Mouse (Mus musculus): Measurements from ENCODE around the gene Il27ra.
"Not testable (repeated sequence)": the region's sequence is repeated elsewhere in the genome, so short reads cannot be mapped to it uniquely, and the experiment has no call there.

The Il27ra gene

DNA sequence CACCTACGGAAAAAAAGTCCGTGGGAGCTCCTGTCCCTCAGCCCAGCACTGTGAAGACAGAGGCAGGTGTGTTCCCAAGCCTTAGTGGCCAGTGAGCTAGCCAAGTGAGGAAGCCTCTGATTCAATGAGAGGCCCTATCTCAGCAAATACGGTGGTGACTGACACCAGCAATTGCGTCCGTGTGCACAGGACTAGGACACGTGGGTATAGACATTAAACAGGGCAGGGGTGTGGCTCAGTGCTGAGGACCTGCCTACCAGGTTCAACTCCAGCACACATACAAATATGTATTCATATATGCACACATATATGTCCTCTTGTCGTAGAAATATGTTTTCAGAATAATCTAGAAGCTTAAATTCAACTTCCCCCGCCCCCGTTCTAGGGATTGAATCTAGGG is 22.7 kb downstream of the Il27ra start:
- no peak for DNase-seq

DNA sequence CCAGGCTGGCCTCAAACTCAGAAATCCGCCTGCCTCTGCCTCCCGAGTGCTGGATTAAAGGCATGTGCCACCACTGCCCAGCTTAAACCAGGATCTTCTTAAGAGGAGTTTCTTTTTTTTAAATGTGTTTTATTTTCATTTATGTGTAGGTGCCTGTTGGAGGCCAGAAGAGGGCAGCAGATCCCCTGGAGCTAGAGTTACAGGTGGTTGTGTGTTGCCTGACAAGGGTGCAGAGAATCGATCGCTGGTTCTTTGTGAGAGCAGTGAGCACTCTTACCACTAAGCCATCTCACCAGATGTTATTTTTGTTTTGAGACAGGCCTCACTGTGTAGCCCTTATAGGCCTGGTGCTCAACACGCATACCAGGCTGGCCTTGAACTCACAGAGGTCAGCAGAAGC is 26.6 kb downstream of the Il27ra start:
- DNase-seq: no peak

DNA sequence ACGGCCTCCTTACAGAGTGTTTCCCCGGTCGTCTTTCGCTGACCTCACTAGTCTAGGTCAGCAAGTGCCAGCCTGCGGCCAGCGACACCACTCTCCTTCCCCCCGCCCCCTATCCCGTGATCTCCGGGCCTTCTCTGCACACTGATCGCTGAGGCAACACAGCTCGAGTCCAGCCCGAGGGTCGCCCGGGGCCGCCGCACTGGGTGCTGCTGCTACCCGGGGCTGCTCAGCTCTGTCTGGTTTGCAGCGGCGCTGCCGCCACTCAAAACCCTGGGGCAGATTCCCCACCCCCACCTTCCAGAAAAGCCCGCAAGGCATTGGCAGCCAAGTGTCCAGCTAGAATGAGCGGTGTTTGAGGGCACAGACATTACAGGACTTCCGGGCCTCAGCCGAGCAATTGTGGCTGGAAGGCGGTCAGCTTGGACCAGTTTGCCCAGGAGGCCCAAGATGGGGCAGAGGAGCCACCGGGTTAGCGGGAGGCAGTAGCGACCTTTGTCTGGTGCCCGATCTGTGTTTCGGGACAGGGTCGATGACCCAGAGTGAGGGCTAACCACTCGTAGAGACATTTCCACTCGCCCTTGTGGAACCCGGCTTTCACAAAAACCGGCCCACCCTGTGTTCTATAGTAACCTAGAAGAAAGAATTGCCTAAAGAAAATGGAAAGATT is 29.8 kb downstream of the Il27ra start:
- DNase-seq: peak; percentile 70

DNA sequence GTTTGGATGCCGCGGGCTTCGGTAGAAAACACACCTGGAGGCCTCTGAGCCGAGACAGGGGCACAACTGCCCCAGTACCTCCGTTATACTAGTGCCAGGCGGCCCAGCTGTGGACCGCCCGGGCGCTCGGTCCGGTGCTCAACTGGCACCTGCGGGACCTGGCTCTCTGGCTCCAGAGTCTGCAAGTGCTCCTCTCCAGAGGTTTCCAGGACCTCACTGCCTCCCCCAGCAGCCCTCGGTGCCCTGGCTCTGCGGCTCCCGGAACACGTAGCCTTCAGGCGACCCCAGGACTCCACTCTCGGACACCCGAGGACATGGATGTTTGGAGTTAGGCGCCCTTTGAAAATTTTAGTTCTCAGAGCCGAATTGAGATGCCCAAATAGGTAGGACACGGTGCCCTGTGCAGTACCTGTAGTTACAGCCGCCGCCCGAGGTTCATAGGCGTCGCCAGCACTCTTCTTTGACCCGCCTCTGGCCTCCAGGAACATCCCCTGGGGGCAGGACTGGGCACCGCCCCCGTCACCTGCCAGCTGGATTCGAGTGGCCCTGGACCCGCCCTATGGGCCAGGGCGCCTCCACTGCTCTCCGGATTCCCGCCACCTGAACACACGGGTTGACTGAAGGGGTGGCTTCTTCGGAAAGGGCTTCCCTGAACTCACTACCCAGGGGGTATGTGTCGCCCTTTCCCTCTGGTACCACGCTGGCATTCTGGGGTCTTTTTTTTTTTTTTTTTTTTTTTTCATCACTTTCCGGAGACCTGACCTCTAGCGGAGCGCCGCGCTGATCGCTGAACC is 30.5 kb downstream of the Il27ra start, which contains the start of gene 2210011C24Rik:
2210011C24Rik (minus strand) TSS at position 467 of the 794 bp plus-strand sequence.
- DNase-seq: peak; percentile 79

DNA sequence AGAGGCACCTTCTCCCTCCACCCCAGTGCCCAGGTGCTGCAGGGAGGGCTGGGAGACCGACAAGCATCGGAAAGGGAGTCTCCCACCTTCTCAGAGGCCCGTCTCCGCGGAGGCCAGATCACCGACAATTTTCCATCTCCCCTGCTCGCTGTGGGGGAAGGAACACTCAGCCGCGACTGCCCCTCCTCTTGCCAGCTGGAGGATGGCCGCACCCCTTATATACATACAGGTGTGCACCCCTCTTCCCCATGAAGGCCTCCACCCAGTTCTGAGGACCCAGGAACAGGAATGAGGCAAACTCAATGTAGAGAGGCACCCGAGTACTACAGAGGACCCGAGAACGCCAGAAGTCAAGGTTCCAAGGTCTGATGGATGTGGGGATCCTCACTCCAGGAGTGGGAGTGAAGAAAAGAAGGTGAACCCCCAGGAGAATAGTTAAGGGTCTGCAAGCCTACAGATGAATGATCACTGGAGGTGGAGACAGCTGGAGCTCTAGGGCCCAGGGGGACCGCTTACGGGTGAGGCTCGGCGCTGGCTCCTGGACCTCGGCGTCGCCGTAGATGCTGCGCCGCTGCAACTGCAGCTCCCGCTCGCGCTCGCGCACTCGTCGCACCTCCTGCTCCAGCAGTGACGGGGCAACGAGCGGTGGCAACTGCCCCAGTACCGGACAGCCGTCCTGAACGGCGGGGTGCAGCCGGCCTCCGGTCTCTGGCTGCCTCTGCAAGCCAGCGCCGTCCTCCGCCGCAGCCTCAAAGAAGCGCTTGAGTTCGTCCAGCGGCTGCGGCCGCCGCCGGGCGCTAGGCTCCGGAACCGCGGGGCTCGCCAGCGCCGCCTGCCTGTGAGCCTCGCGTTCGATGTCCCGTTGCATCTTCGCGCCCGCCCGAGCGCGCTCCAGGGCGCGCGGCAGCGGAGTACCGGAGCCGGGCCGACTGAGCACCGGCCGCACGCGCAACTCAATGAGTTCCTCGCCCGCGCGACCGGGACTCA is 31.5 kb downstream of the Il27ra start:
- DNase-seq: peak; percentile 91

DNA sequence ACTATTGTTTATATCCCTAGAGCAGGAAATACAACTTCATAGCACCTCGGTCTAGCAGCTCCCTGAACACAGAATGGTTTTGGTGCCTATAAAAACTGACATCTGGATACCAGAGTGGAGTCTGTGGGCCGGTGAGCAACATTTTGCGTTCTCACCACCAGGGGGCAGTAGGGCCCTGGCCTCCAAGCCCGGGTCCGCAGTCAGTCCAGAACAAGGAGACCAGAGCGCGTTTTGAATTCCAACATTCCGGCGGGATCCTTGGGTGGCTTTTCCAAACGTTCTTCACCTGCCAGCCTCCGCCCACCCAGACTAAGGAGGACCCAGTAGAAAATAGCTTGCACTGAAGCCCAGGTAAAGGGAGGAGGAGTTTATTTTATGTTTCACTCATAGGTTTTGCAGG is 32.5 kb downstream of the Il27ra start:
- DNase-seq: peak; percentile 95

DNA sequence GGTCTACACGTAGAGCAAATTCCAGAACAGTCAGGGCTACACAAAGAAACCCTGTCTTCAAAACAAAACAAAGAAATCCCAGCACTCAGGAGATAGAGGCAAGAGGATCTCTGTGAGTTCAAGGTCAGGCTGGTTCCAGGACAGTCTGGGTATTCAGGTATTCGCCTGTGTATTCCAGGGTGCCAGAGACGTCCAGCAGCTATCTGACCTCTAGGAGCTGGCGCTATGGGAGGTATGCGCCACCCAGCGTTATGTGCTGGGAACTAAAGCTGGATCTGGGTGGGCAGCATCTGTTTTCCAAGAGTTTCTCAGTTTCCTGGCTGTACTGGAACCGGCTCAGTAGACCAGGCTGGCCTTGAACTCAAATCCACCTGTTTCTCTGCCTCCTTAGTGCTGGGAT is 34.0 kb downstream of the Il27ra start:
- DNase-seq: peak; percentile 35

DNA sequence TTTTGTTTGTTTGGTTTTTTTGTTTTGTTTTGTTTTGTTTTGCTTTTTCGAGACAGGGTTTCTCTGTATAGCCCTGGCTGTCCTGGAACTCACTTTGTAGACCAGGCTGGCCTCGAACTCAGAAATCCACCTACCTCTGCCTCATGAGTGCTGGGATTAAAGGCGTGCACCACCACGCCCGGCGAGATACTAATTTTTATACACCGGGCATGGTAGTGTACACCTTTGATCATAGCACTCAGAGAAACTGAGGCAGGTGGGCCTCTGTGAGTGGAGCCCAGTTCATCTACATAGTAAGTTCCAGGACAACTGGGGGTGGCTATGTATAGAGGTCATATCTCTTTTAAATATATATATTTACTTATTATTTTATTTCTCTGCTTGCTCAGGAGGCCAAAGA is 36.9 kb downstream of the Il27ra start:
- not testable (repeated sequence) for DNase-seq

DNA sequence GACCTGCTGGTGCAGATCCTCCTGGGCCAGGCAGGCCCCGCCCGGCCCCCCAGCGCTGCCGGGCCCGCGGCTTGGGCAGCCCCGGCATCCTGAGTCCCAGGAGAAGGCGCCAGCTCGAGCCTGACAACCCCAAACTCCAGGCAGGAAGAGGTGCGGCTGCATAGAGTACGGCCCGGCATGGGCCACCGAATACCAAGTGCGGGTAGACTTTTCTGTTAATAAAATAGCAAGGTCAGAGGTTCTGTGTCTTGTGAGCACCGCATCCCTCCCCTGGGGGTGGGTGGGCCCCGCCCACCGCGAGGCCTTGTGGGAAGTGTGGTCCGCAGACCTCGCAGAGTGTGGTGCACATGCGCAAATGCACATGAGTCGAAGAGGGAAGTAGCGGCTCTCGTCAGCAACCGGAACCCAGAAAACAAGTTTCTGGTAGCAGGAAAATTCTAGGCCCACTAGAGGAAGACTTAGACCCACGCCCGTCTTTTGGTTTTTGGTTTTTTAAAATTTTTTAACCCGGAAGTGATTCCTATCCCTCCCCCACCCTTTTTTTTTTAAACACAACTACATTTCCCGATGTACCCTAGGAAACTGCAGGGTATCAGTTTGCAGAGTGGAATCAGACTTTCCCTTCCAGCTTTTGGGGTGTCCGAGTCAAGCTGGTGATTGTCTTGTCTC is 37.7 kb downstream of the Il27ra start:
- peak; percentile 96 for DNase-seq

DNA sequence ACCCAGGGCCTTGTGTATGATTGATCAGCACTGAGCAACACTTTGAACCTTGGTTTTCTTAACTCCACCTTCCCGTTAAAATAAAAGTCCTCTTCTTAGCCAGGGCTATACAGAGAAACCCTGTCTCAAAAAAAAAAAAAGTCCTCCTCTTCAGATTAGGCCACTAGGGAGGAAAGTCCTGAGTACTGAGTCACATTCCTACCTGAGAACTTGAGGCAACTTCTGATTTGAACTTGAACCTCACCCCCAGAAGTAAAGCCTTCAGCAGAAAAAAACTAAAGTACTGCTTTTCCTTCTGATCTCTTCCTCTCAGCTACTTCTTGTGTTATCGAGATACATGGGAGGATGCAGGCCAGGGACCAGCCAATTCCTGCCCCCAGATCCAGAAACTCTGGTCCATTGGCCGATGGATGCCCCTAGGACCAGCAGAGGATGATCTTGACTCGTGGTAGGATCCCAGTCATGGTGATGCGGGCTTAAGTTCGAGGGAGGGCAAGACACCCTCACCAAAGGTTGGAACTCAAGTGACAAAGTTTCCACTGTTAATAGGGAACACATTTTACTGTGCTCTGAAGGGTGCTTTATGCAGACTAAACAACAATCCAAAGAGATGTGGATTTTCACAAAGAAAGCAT is 38.7 kb downstream of the Il27ra start:
- DNase-seq: no peak

DNA sequence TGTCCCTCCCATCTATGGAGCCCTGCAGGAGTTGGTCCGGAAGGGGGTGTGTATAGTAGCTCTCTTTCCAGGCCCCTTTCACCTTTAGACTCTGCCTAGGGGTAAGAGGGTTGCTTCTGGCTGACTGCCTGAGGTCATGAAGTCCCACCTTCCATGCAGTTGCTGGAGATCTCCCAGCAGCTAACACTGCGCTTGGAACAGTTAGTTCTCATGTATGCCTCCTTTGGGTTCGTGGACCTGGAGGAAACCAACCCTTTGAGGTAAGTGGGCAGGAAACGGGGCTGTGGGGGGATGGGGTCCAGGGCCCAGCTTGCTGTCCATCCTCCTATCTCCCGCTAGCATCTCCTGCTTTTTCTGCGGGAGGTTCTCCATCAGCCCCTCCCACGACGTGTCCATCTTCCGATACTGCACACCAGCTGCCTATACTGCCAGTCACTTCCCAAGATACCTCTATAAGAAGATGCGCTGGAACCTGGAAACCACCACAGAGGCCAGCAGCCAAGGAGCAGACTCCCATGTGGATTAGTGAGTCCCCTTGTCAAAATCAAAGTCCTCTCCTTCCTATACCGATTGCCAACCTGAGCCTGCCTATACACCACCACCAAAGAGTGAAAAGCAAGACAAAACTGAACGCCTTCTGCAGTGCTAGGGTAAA is 39.3 kb downstream of the Il27ra start:
- DNase-seq: peak; percentile 47

DNA sequence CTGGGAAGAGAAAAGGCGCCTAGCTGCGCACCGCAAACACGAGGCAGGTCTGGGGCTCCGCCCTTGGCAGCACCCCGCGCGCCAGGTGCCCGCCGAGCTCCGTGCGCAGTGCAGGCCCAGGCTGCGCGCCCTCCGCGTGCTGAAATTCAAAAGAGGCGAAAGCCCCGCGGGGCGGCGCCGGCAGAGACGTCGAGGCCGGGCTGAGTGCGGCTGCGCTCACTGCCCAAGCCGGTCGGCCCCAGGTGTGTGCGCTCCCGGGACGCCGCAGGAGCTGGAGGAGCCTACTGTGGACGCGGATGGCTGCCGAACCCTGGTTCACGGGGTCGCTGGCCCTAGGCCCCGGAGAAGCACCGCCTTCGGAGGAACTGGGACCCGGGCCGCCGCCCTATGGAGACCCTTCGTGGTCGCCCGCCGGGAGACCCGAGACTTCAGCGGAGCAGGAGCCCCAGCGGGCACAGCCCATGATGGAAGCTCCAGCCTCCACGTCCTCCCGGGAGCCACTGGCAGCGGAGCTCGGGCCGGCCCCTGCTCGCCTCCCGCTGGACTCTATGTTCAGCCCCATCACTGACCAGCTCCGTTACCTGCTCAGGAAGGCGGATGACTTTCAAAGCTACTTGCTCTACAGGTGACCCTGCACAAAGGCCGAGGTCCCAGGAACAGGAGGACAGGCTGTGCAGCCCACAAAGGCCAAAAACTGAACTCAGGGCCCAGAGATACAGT is 40.9 kb downstream of the Il27ra start, which contains the start of gene 1700067K01Rik:
1700067K01Rik (plus strand) TSS at position 222 of the 720 bp plus-strand sequence.
- DNase-seq: peak; percentile 38

DNA sequence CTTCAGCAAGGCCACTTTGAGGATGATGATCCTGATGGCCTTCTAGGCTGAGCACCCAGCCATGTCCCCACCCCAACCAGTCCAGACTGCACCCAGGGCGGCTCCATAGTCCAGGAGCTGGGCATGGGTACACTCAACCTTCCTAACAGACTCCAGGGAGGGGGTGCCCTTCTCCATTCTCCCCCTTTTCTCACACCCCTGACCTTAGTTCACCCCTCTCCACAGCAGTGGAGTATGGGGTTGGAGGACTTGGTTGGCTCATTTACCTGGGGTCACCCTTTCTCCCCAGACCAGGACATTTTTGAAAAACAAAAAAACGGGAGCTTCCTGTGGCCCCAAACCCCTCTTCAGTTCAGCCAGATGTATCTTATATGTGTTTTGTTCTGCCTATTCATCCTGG is 42.6 kb downstream of the Il27ra start:
- no peak for DNase-seq

DNA sequence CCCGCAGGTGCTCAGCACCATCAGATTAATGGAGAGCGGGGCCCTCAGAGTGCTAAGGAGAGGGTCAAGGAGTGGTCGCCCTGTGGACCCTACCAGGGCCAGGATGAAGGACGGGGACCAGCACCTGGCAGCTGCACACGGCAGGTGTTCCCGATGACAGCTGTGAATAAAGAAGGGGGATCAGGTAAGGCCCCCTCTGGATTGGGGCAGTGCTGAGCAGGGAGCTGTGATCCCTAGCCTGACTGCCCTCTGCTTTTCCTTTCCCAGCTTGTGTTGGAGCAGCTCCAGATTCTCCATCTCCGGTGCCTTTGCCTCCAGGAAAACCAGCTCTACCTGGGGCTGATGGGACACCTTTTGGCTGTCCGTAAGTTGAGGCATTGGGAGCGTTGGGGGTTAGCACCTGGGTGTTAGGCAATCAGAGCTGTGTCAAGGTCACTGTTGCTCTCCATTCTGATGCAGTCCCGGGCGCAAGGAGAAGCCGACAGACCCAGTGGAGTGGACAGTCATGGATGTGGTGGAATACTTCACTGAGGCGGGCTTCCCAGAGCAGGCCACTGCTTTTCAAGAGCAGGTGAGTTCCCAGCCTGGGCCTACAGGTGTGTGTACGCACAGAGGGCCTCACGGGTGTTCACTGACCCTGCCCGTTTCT is 43.2 kb downstream of the Il27ra start:
- no peak for DNase-seq

DNA sequence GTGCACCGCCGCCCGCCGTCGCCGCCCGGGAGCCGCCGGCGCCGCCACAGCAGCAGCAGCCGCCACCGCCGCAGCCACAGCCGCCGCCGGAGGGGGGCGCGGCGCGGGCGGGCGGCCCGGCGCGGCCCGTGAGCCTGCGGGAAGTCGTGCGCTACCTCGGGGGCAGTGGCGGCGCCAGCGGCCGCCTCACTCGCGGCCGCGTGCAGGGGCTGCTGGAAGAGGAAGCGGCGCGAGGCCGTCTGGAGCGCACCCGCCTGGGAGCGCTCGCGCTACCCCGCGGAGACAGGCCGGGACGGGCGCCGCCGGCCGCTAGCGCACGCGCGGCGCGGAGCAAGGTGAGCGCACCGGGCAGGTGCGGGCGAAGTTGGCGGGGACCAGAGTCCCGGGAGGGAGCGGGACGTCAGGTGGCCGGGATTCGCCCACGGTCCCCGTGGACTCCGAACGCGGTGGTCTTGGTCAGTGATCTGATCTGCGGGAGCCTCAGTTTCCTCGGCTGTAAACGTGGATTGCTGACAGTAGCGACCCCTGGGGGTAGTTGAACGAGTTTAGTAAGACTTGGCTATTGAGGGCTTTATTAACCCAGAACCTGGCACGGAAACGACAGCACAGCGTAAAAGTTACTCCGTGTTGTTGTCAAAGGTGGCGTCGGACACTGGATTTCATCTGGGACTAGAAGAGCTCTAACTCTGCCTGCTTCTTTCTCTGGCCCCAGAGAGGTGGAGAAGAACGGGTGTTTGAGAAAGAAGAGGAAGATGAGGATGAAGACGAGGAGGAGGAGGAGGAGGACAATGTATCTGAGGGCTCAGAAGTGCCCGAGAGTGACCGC is 43.9 kb downstream of the Il27ra start:
- peak; percentile 78 for DNase-seq

DNA sequence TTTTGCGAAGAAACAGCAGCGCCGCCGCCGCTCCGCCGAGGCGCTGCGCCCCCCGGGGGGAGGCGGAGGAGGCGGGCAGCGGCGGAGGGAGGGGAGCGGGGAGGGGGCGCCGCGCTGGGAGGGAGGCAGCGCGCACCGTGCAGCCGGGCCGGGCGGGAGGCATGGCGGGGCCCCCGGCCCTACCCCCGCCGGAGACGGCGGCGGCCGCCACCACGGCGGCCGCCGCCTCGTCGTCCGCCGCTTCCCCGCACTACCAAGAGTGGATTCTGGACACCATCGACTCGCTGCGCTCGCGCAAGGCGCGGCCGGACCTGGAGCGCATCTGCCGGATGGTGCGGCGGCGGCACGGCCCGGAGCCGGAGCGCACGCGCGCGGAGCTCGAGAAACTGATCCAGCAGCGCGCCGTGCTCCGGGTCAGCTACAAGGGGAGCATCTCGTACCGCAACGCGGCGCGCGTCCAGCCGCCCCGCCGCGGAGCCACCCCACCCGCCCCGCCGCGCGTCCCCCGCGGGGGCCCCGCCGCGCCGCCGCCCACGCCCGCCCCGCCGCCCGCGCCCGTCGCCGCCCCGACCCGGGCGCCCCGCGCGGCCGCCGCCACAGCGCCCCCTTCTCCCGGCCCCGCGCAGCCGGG is 44.8 kb downstream of the Il27ra start, which contains the start of gene Samd1:
Samd1 (plus strand) TSS at position 162 of the 631 bp plus-strand sequence.
- peak; percentile 76 for DNase-seq

DNA sequence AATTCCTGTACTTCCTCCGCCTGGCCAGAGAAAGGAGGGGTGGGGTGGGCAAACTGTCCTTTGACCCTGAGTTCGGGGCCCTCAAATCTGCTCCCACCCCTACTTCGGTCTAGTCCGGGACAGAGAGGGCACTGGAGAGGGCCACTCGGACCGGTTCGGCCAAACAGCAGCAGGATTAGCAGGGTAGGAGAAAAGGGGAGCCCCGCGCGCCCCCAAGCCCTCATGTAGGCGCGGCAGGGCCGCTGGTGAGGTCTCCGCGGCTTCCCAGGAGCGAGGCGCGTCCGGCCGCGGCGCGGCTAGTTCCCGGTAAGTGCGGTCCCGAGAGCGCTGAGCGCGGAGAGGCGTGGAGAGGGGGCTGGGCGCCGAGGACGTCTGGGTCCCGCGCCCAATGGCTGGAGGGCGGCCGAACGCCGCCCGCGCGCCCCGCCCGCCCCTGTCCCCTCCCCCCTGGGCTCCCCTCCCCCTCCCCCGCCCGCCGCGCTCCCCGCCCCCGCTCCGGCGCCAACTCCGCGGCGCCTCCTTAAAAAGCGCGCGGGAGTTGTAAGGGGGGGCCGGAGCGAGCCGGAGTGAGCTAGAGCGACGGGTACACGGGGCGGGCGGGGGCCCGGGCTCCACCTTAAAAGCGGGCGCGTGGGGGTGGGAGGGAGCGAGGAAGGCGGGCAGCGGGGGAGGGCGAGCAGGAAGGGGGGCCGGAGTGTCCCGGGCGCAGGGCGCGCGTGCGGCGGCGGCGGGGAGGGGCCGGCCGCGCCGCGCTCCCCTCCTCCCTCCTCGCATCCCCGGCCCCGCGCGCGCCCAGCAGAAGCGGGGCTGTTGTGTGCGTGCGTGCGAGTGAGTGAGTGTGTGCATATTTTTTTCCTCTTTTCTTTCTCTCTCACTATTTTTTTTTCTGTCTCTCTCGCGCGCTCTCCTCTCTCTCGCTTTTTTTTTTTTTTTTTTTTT is 45.6 kb downstream of the Il27ra start:
- DNase-seq: peak; percentile 97
